Mouse (Mus musculus): Measurements from ENCODE around the gene Asap2.
"Not testable (repeated sequence)": the region's sequence is repeated elsewhere in the genome, so short reads cannot be mapped to it uniquely, and the experiment has no call there.

GRCm38 (mm10) chr12:21111116-21111475, 120.8 kb downstream of the Asap2 start:
- not testable (repeated sequence) for TF ChIP-seq POLR2A (IDR thresholded peaks at IDR 0.05; ENCODE audit: control insufficient read depth in 1 of 2, insufficient read depth in 1 of 2, low read depth in 1 of 2, low read length in 2 of 2, poor library complexity in 1 of 2); RCOR1 (IDR thresholded peaks at IDR 0.05; ENCODE audit: low read depth, low read length); POLR2AphosphoS2 (IDR thresholded peaks at IDR 0.05; ENCODE audit: low read length); CHD1 (IDR thresholded peaks at IDR 0.05; ENCODE audit: low read depth, low read length); E2F4 (IDR thresholded peaks at IDR 0.05; ENCODE audit: borderline replicate concordance, low read depth, low read length); MXI1 (IDR thresholded peaks at IDR 0.05; ENCODE audit: low read depth, low read length)
- peak in 2 of 3 experiments; percentile 32 to 35; a peak in 4 of 6 replicates for TF ChIP-seq CTCF (IDR thresholded peaks at IDR 0.05 in 2 of 3, conservative IDR thresholded peaks at IDR 0.05 in 1 of 3; ENCODE audit: control insufficient read depth in 1 of 3, insufficient read depth in 1 of 3, low read depth in 2 of 3, low read length in 3 of 3, poor library complexity in 1 of 3, severe bottlenecking in 1 of 3)

All from MEL (cell line).